Mouse (Mus musculus) bone marrow, adult 2 months (tissue): Measurements from ENCODE around the gene Cnga2.

ENCODE experiments used
- CTCF ChIP-seq: fragments of 200-500 bp; IDR thresholded peaks from 2 replicates; pipeline ENCODE4 v1.5.1; 2011; ENCODE audit warnings: low read length, control low read depth; ENCODE audit not compliant: control insufficient read depth, insufficient read depth
- POLR2A ChIP-seq: fragments of 200-500 bp; IDR thresholded peaks from 2 replicates; pipeline ENCODE4 v1.6.1; 2011; ENCODE audit warnings: low read depth, mild to moderate bottlenecking, control low read depth, low read length, borderline replicate concordance; ENCODE audit not compliant: control insufficient read depth

DNA sequence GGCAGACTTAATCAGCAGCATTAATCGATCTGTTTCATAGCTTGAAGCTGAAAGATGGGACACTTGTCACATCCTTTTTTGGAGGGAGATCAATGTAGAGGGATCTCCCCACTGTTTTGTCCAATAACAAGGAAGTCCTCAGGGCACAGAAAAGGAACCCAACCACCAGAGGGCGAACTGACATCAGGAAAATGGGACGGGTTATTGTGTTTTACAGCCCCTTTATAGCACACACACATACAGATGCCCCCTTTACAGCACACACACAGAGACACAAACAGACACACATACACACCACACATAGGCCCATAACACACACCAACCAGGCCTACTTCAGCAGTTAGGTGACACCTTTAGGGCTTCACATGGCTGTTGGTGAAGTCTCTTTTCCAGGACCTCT lies 21.2 kb downstream of the Cnga2 start:
- TF ChIP-seq CTCF (no peak), POLR2A (no peak)
